9 mouse cellular contexts compared by ENCODE assay signal in genomic region chr13:49248923-49249322, GRCm38 (mm10).
"Had no signal": no experiment of that assay in that cellular context is flagged by ENCODE, and none has a peak within 500 bp of the region (broad histone marks: within the 10 kb centered on the region; RNA-seq: fewer than 3 reads in every experiment).

No protein-coding gene starts in this region.

- H3K9me3 ChIP-seq: limb, embryonic 10.5 days; lung, embryonic 15.5 days had no signal

- H3K36me3 ChIP-seq: limb, embryonic 10.5 days; lung, embryonic 15.5 days had no signal

- H3K4me3 ChIP-seq: layer of hippocampus, adult 2 months; left cerebral cortex, adult 2 months had no signal

- DNase-seq: lung, postnatal 14 days; midbrain, embryonic 14.5 days; right cerebral cortex, postnatal 14 days; thymus, postnatal 14 days had no signal

- H3K9ac ChIP-seq: lung, embryonic 15.5 days had no signal

- H3K27ac ChIP-seq: layer of hippocampus, adult 2 months; left cerebral cortex, adult 2 months; limb, embryonic 10.5 days; lung, embryonic 15.5 days; macrophage had no signal
